Mouse (Mus musculus) G1E (cell line): ENCODE data around the gene Tmem45b. TPM values are rescaled to one million over a fixed set of nuclear protein-coding genes. Genes with fewer than 3 reads are reported as not detected.
A peak's percentile ranks its signal among the peaks of the same experiment; 100 is the strongest.

ENCODE experiments used
- ATAC-seq: 2 replicates; pipeline ENCODE4 v1.8.0; 2016; ENCODE audit warnings: mild to moderate bottlenecking; ENCODE audit not compliant: insufficient number of reproducible peaks, poor library complexity, low FRiP score, severe bottlenecking; ENCODE audit errors: extremely low read depth
- DNase-seq: peaks from one replicate; pipeline ENCODE4 v3.0.0; 2012; ENCODE audit warnings: low spot score
- H3K27me3 ChIP-seq: 2 replicates; pipeline ENCODE4 v1.6.1; 2012; ENCODE audit warnings: mild to moderate bottlenecking, low read length, inconsistent platforms; ENCODE audit not compliant: insufficient read depth
- H3K36me3 ChIP-seq: replicated peaks from 2 replicates; pipeline ENCODE3; 2012; ENCODE audit warnings: mild to moderate bottlenecking, inconsistent platforms
- H3K4me1 ChIP-seq: 2 replicates; pipeline ENCODE4 v1.6.1; 2012; ENCODE audit warnings: low read depth, low read length, inconsistent platforms, mixed read lengths; ENCODE audit not compliant: insufficient read depth
- H3K4me3 ChIP-seq: 2 replicates; pipeline ENCODE4 v1.5.1; 2012; ENCODE audit warnings: low read depth, mild to moderate bottlenecking, inconsistent platforms, low read length, moderate library complexity, mixed read lengths
- H3K9me3 ChIP-seq: replicated peaks from 2 replicates; pipeline ENCODE4 v1.6.1; 2012; ENCODE audit warnings: inconsistent platforms
- CTCF ChIP-seq: IDR thresholded peaks from 2 replicates; pipeline ENCODE4 v1.5.1; 2012; ENCODE audit warnings: low read depth, low read length, inconsistent platforms, mixed read lengths
- GATA1 ChIP-seq: IDR thresholded peaks from 2 replicates; pipeline ENCODE4 v1.6.1; 2012; ENCODE audit warnings: borderline replicate concordance, low read length, inconsistent platforms, mixed read lengths
- GATA2 ChIP-seq: IDR thresholded peaks from 2 replicates; pipeline ENCODE4 v1.6.1; 2012; ENCODE audit warnings: low read depth, low read length, inconsistent platforms, borderline replicate concordance
- POLR2AphosphoS5 ChIP-seq: IDR thresholded peaks from 2 replicates; pipeline ENCODE4 v1.6.1; 2012; ENCODE audit warnings: low read depth, low read length, inconsistent platforms; ENCODE audit not compliant: insufficient replicate concordance
- TAL1 ChIP-seq: conservative IDR thresholded peaks from 2 replicates; pipeline ENCODE4 v1.6.1; 2012; ENCODE audit warnings: low read depth, low read length, inconsistent platforms, mixed read lengths
- polyA plus RNA-seq: library from polyadenylated mRNA; stranded (reverse); fragments of >175 nt; gene quantifications from 2 replicates; pipeline ENCODE4 v1.2.3, GENCODE M21; 2012
- total RNA-seq, 2 experiments: library from RNA; stranded (forward) in 1 of 2; stranded (reverse) in 1 of 2; fragments of 200-1000 nt in 1 of 2; fragments of >200 nt in 1 of 2; fragmentation: Nextera tagmentation in 1 of 2; gene quantifications; 2 replicates each; pipeline ENCODE4 v1.2.3; 2014 to 2017

Tmem45b gene
- total and polyA plus RNA-seq, 3 experiments: 0.33 TPM; not detected in 2

GRCm38 (mm10) chr9:31400441-31400840, 63.8 kb downstream of the Tmem45b start:
- TF ChIP-seq TAL1 (no peak), CTCF (peak; percentile 73)
- Histone ChIP-seq H3K4me1 (peaks cover 3% of the 10 kb centered on the region; the same call in 1 of the 2 replicates), H3K4me3 (no peak overlapping the region), H3K27me3 (no peaks in the 10 kb centered on the region), H3K36me3 (peaks cover 96% of the 10 kb centered on the region), H3K9me3 (no peaks in the 10 kb centered on the region)
- peak; percentile 22 for DNase-seq
- ATAC-seq: no peak

- peak overlapping the region; percentile 92 for H3K4me3 ChIP-seq
- no peaks in the 10 kb centered on the region for H3K9me3 ChIP-seq
- no peaks in the 10 kb centered on the region for H3K27me3 ChIP-seq
- ATAC-seq (no peak), DNase-seq (no peak)
- peaks cover 35% of the 10 kb centered on the region for H3K4me1 ChIP-seq
- no peak for TF ChIP-seq POLR2AphosphoS5
- no peak for TF ChIP-seq GATA2
- TF ChIP-seq CTCF: no peak
- TF ChIP-seq GATA1: no peak
- TF ChIP-seq TAL1: no peak
- peaks cover 42% of the 10 kb centered on the region for H3K36me3 ChIP-seq
These were observed 77.1 kb downstream of the Tmem45b start for GRCm38 (mm10) chr9:31387206-31387605.

GRCm38 (mm10) chr9:31386368-31387180, 77.7 kb downstream of the Tmem45b start:
- Histone ChIP-seq H3K4me3 (peak overlapping the region; percentile 92), H3K27me3 (no peaks in the 10 kb centered on the region), H3K9me3 (no peaks in the 10 kb centered on the region), H3K36me3 (peaks cover 36% of the 10 kb centered on the region), H3K4me1 (peaks cover 35% of the 10 kb centered on the region)
- TF ChIP-seq POLR2AphosphoS5 (no peak), CTCF (no peak), GATA2 (no peak), GATA1 (no peak), TAL1 (no peak)
- ATAC-seq: no peak
- no peak for DNase-seq

DNA sequence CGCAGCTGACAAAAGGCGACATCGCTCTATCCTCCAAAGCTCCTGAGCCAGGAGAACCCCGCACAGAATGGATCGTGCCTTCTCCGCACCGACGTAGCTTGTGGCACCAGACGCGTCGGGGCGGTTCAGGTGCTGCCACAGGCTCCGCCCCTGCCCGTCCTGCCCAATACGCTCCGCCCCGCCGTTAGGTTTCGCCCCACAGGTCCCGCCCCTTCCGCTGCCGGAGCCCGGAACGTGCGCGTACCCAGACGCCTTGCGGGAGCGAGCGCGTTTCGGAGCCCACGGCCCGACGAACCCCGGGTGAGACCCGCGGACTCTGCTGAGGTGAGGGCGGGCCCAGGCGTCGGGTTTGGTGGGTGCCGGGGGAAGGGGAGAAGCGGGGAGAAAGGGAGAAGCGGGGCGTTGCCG, 78.3 kb downstream of the Tmem45b start, which contains the start of gene Nfrkb:
Gene Nfrkb, plus strand, starts transcription at position 246 of the 408 bp plus-strand sequence.
- TF ChIP-seq GATA1 (no peak), CTCF (no peak)
- ATAC-seq (peak; percentile 97), DNase-seq (peak; percentile 97)
- Histone ChIP-seq H3K36me3 (peaks cover 30% of the 10 kb centered on the region), H3K4me1 (peaks cover 35% of the 10 kb centered on the region), H3K4me3 (peak within 1 kb of the TSS; percentile 92), H3K27me3 (no peaks in the 10 kb centered on the region), H3K9me3 (no peaks in the 10 kb centered on the region)

DNA sequence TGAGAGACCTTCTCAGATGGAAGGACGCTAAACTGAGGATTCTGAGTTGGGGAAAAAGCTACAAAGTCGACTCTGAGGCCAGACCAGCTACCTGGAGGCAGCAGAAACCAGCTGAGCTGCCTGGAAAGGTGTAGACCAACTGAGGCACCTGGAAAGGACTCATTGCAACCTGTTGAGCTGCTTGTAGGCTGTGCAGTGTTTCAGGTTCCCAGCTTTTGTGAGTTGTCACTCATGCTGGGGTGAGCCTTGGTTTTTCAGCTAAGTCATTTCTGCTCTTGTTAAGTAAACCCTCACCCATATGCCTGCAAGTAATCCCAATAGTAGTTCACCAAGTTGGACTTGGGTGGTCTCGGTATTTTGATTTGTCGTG, 78.8 kb downstream of the Tmem45b start:
- H3K4me3 ChIP-seq: peak overlapping the region; percentile 92
- H3K27me3 ChIP-seq: no peaks in the 10 kb centered on the region
- no peak for TF ChIP-seq POLR2AphosphoS5
- no peak for TF ChIP-seq GATA1
- TF ChIP-seq TAL1: no peak
- no peak for TF ChIP-seq CTCF
- no peak for TF ChIP-seq GATA2
- DNase-seq (no peak), ATAC-seq (no peak)
- H3K4me1 ChIP-seq: peaks cover 35% of the 10 kb centered on the region
- no peaks in the 10 kb centered on the region for H3K9me3 ChIP-seq
- H3K36me3 ChIP-seq: peaks cover 27% of the 10 kb centered on the region

- DNase-seq (no peak), ATAC-seq (no peak)
- Histone ChIP-seq H3K4me3 (no peak overlapping the region), H3K4me1 (peaks cover 35% of the 10 kb centered on the region), H3K36me3 (peaks cover 24% of the 10 kb centered on the region), H3K9me3 (no peaks in the 10 kb centered on the region), H3K27me3 (no peaks in the 10 kb centered on the region)
- TF ChIP-seq GATA1 (no peak), TAL1 (no peak), CTCF (no peak), GATA2 (no peak), POLR2AphosphoS5 (no peak)
These were observed 79.3 kb downstream of the Tmem45b start for GRCm38 (mm10) chr9:31384786-31385499.
